Mouse (Mus musculus) hindbrain, embryonic 10.5 days (tissue): ENCODE data around the gene Per2. TPM values are rescaled to one million over a fixed set of nuclear protein-coding genes. Genes with fewer than 3 reads are reported as not detected.
"Not testable (repeated sequence)": the region's sequence is repeated elsewhere in the genome, so short reads cannot be mapped to it uniquely, and the experiment has no call there.

Experiments used
- DNase-seq: peaks from one replicate; pipeline ENCODE4 v3.0.0-alpha.2; 2017; ENCODE audit warnings: low spot score
- H3K27ac ChIP-seq: fragments of 300-500 bp; sonication (generic); 2 replicates; pipeline ENCODE4 v1.5.1; 2016; ENCODE audit warnings: mild to moderate bottlenecking, moderate library complexity
- H3K27me3 ChIP-seq: fragments of 300-500 bp; sonication (generic); 2 replicates; pipeline ENCODE4 v1.6.1; 2016; ENCODE audit warnings: mild to moderate bottlenecking; ENCODE audit not compliant: poor library complexity, insufficient read depth, severe bottlenecking
- H3K36me3 ChIP-seq: fragments of 300-500 bp; sonication (generic); 2 replicates; pipeline ENCODE4 v1.6.1; 2016; ENCODE audit warnings: mild to moderate bottlenecking, moderate library complexity
- H3K4me1 ChIP-seq: fragments of 300-500 bp; sonication (generic); replicated peaks from 2 replicates; pipeline ENCODE4 v1.6.1; 2016; ENCODE audit warnings: mild to moderate bottlenecking
- H3K4me3 ChIP-seq: fragments of 300-500 bp; sonication (generic); 2 replicates; pipeline ENCODE4 v1.5.1; 2016; ENCODE audit warnings: mild to moderate bottlenecking, moderate library complexity
- H3K9me3 ChIP-seq: fragments of 300-500 bp; sonication (generic); 2 replicates; pipeline ENCODE4 v1.6.1; 2016; ENCODE audit warnings: mild to moderate bottlenecking, moderate library complexity
- WGBS: fragments of 180-500 bp; shearing (Covaris S2); methylation state at CpG from one replicate; pipeline ENCODE4 v1.1.7; 2016; 5-methylcytosine and 5-hydroxymethylcytosine counted together
- polyA plus RNA-seq: library from polyadenylated mRNA; unstranded; fragments of >200 nt; fragmentation: Nextera tagmentation; extraction: Ambion mirVana; gene quantifications from 2 replicates; pipeline ENCODE4 v1.2.1, GENCODE M21; 2016

Gene Per2
- polyA plus RNA-seq, 1 experiment from 2014 or later, result 2.4 TPM

DNA sequence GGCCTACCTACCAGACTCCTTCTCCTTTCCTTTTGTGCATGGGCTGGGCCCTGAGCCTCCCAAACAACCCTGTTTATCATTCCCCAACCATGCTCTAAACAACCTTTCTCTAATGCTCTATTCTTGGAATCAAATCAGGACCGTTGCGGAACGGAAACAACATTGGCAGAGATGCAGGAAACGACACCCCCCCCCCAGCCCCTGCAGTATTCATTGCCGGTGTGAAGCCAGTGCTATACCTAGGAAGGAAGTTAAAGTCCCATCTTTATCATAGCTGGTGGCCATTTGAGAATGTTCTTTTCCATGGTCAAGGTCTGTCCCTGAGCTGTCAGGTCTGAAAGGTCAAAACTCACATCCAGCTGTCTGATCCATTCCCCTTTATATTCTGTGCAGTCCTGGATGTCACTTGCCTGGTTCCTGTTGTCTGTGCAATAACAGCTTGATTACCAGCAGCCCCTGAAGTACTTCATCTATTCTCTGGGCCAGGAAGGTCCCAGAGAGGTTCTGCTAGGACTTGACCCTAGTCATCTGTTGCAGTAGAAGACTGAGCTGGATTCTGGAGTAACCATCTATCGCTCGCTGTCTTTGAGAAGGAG, 23.6 kb upstream of the Per2 start:
- Histone ChIP-seq H3K27me3 (no peaks in the 10 kb centered on the region), H3K27ac (no peak overlapping the region), H3K4me1 (peaks cover 4% of the 10 kb centered on the region; the same call in 1 of the 2 replicates), H3K9me3 (no peaks in the 10 kb centered on the region), H3K36me3 (no peaks in the 10 kb centered on the region), H3K4me3 (no peak overlapping the region)
- 89% methylated on average over 7 of the region's 7 CpGs for WGBS
- no peak for DNase-seq

DNA sequence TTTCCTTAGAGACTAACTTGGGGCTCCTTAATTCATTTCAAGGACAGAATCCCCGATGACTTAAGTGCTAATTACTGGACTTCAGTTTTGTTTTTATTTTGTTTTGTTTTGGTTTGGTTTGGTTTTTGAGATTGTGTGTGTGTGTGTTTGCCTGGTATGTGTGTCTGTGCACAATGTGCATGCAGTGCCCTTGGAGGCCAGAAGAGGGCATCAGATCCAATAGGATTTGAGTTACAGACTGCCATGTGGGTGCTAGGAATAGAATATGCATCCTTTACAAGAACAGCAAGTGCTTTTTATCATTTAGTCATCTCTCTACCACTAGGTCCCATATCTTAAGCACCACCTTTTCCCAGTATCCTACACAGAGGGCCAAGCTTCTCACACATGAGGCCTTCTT, 19.8 kb upstream of the Per2 start:
- Histone ChIP-seq H3K4me3 (no peak overlapping the region), H3K36me3 (no peaks in the 10 kb centered on the region), H3K4me1 (peaks cover 4% of the 10 kb centered on the region; the same call in 1 of the 2 replicates), H3K27me3 (no peaks in the 10 kb centered on the region), H3K27ac (no peak overlapping the region), H3K9me3 (no peaks in the 10 kb centered on the region)
- no peak for DNase-seq
- 90% methylated on average over 1 of the region's 1 CpGs for WGBS

DNA sequence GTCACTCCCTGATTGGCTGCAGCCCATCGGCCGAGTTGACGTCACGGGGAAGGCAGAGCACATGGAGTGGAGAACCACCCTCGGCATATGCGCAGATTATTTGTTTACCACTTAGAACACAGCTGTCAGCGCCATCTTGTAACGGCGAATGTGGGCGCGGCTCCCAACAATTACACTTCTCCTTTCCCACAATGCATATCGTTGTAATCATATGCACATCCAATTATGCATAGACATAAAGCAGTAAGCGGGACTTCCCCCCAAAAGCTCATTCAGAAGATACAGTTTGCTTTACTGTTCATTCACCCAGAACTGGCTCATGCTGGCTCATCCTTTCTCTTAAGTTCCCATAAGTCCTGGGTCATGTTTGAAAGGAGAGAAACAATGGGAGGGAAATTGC, 19.0 kb upstream of the Per2 start:
- H3K27ac ChIP-seq, H3K4me3 ChIP-seq, DNase-seq, H3K27me3 ChIP-seq, H3K4me1 ChIP-seq, H3K9me3 ChIP-seq, H3K36me3 ChIP-seq: not testable (repeated sequence)
- WGBS, result 94% methylated on average over 13 of the region's 13 CpGs

DNA sequence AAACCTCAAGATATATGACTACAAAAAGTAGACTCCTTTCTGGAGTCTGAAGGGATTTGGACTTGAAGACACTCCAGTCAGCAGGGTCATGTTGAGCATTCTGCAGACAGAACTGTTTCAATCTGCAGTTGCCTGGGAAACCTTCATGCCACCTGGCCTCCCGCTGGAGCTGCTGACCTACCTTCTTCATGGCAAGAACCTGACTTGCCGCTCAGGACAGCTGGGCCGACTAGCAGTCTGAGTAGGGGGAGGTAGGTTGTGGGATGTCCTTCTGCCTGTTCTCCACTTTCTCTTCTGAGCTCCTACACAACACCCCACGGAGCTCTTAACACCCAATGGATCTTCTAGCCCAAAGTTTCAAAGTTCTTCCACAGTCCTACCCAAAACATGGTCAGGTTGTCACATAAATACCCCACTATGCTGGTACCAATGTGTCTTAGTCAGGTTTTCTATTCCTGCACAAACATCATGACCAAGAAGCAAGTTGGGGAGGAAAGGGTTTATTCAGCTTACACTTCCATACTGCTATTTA, 10.8 kb upstream of the Per2 start:
- DNase-seq, result no peak
- H3K27ac ChIP-seq, result no peak overlapping the region
- 81% methylated on average over 4 of the region's 4 CpGs for WGBS
- H3K4me1 ChIP-seq, result peaks cover 10% of the 10 kb centered on the region
- H3K4me3 ChIP-seq, result no peak overlapping the region
- H3K36me3 ChIP-seq, result no peaks in the 10 kb centered on the region
- no peaks in the 10 kb centered on the region for H3K27me3 ChIP-seq
- H3K9me3 ChIP-seq, result no peaks in the 10 kb centered on the region

DNA sequence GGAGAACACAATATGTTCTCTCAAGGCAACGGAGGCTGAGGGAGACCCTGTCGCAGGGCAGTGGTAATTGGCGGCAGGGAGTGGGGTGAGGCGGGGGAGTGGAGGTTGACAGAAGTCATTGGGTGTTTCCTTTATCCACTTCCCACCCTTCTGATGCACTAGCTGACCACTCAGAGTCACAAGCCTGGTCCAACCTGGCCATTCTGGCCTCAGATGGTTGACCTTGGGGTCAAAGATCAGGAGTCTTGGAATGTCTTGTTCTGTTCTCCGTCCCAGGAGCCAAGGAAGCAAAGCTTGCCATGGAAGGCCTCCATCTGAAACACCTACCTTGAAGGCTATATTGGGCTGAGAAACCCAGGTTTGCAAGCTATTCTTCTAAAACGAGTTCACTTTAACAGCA, 7.1 kb upstream of the Per2 start:
- 87% methylated on average over 6 of the region's 6 CpGs for WGBS

DNA sequence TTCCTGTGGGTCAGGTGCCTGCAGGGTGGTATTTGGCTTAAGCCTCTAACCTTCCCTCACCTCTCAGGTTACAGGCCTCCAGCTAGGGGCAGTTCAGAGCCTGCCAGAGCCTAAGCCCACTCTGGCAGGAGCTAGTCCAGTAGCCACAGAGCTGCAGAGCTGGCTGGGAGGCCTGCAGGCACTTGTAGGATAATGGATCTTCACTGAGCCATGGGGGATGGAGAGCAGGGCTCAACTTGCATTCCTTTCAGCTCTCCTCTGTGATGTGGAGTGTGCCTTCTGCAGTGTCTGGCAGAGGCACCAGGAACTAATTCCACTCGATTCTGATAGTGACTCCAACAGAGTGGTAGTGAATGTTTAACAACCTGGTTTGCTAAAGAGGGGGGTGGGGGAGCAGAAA, 6.1 kb upstream of the Per2 start:
- WGBS, result 11% methylated on average over 1 of the region's 1 CpGs
- Histone ChIP-seq H3K9me3 (no peaks in the 10 kb centered on the region), H3K4me1 (peaks cover 15% of the 10 kb centered on the region), H3K4me3 (no peak overlapping the region), H3K27ac (no peak overlapping the region), H3K36me3 (no peaks in the 10 kb centered on the region), H3K27me3 (no peaks in the 10 kb centered on the region; the same call in 1 of the 2 replicates)
- DNase-seq, result no peak

More for the DNA sequence above, 7.1 kb upstream of the Per2 start:
- no peaks in the 10 kb centered on the region for H3K27me3 ChIP-seq
- DNase-seq, result no peak
- no peaks in the 10 kb centered on the region for H3K36me3 ChIP-seq
- peaks cover 10% of the 10 kb centered on the region for H3K4me1 ChIP-seq
- no peak overlapping the region for H3K4me3 ChIP-seq
- no peaks in the 10 kb centered on the region for H3K9me3 ChIP-seq
- H3K27ac ChIP-seq, result no peak overlapping the region

DNA sequence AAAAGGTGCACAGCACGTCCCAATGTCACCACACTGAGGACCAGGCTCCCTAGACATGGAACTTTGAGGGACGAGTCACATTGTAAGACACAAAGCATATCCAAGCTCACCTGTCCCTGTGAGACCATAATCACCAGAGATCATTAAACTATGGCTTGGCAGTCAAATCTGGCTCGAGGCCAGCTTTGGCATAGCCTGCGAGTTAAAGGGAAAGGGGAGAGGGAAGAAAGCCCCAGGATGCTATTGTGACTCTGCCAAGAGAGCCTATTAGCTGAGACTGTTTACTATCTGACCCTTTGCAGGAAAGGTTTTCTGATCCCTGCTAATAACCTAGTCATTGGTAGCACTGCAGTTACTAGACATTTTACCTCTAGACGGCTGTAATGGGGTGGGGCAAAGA, 5.3 kb upstream of the Per2 start:
- Histone ChIP-seq H3K9me3 (no peaks in the 10 kb centered on the region), H3K4me3 (no peak overlapping the region), H3K4me1 (peaks cover 22% of the 10 kb centered on the region), H3K36me3 (no peaks in the 10 kb centered on the region), H3K27me3 (no peaks in the 10 kb centered on the region; the same call in 1 of the 2 replicates), H3K27ac (no peak overlapping the region)
- 72% methylated on average over 5 of the region's 5 CpGs for WGBS
- no peak for DNase-seq

DNA sequence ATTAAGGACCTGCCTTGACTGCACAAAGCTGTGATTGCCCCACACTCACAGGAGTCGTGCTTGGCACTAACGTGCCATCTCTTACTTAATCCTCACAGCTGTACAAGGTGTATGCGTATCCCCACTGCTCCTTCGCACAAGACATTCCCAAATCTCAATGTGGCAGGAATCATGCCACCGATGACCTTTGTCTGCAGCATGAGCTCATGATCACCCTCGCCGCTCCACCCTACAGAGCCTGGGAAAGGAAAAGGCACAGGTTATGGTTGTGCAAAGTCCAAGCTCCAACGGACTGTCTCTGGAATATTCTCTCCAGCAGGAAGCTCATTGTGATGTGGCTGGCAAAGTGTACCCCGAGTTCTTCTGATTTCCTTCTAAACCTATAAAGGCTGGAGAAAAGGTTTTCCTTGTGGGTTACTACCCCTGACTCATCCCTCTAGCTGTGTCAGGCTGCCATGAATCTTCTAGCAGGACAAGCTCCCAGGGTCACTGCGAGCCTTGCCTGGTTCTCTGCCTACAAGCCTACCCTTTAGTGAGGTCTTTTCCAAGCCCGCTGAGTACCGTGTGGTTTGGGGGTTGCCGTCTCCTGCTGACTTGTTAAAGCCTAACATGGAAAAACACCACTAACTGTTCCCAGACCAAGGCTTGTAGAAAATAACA, 4.3 kb upstream of the Per2 start:
- H3K4me3 ChIP-seq, result no peak overlapping the region
- H3K27me3 ChIP-seq, result peaks cover 5% of the 10 kb centered on the region
- no peak for DNase-seq
- no peaks in the 10 kb centered on the region for H3K9me3 ChIP-seq
- peaks cover 30% of the 10 kb centered on the region for H3K4me1 ChIP-seq
- no peak overlapping the region for H3K27ac ChIP-seq
- 87% methylated on average over 13 of the region's 13 CpGs for WGBS
- H3K36me3 ChIP-seq, result no peaks in the 10 kb centered on the region

DNA sequence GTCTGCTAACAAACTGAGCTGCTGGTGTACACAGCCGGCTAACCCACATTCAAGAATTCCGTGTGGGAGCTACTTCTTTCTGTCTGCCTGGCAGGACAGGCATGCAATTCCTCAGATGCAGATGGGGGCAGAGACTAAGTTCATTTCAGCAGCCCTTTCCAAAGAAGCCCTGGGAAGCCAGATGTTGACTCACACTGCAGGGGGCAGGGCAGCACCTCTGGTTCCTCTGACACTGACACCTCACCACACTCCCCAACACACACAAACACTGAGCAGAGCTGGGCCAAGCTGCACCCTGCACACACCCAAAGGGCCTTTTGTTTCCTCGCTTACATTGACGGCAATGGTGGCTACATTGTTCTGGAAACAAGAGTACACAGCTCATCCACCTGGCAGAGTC, 1.4 kb upstream of the Per2 start:
- Histone ChIP-seq H3K4me3 (no peak overlapping the region), H3K4me1 (peaks cover 52% of the 10 kb centered on the region), H3K9me3 (no peaks in the 10 kb centered on the region), H3K27ac (no peak overlapping the region), H3K36me3 (no peaks in the 10 kb centered on the region), H3K27me3 (peaks cover 20% of the 10 kb centered on the region)
- no peak for DNase-seq
- 30% methylated on average over 4 of the region's 4 CpGs for WGBS

DNA sequence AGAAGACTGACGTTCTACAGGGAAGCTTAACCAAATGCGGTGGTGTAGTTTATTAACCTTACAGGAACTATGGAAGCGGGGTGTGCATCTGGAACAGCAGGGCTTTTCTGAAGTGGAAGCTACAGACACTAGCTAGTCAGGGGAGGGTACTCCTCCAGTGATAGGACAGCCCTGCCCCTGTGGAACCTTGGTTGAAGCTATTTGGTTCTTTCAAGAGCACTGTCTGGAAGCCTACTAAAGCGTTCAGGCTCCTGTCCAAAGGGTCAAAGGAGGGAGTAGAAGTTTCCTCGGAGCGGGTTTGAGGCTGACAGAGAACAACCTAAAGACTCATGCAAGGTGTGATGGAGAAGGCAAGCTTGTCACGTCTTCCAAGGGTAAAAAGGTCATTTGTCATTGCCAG, 945 bp upstream of the Per2 start:
- Histone ChIP-seq H3K27ac (peak overlapping the region; percentile 82), H3K4me1 (peaks cover 54% of the 10 kb centered on the region), H3K9me3 (no peaks in the 10 kb centered on the region), H3K4me3 (peak overlapping the region; percentile 78), H3K36me3 (no peaks in the 10 kb centered on the region), H3K27me3 (peaks cover 20% of the 10 kb centered on the region)
- WGBS, result 45% methylated on average over 7 of the region's 7 CpGs
- DNase-seq, result no peak

DNA sequence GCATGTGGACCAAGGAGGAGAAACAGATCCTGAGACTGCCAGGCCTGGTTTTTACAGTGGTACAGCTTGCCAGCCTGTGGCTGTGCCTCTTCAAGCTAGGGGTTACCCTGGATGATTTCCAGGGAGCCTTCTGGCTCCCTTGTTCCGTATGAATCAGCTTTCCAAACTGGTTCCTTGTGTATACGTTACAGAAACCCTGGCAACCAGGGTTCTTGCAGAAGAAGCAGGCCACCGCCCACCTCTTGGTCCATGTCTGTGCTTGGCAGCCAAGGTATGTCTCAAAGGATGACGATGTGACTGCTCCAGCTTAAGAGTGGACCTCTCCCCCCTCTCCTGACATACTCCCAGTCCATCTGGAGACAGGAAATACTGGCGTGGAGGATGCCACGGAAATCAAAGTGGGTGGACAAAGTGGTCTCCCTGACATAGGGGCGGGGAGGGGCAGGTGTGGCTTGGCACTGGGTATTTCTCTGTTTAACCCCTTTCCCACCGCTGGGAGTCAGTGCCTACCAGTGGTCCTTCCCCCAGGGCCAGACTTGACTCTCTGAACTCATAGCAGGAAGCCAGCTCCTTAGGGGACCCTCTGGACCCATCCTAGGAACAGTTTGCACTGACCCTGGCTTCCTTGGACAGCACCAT, 782 bp downstream of the Per2 start:
- no peak for DNase-seq
- WGBS, result 30% methylated on average over 8 of the region's 8 CpGs
- Histone ChIP-seq H3K9me3 (no peaks in the 10 kb centered on the region), H3K36me3 (no peaks in the 10 kb centered on the region), H3K27me3 (peaks cover 20% of the 10 kb centered on the region), H3K4me3 (peak overlapping the region; percentile 78), H3K4me1 (peaks cover 68% of the 10 kb centered on the region), H3K27ac (peak overlapping the region; percentile 81)

DNA sequence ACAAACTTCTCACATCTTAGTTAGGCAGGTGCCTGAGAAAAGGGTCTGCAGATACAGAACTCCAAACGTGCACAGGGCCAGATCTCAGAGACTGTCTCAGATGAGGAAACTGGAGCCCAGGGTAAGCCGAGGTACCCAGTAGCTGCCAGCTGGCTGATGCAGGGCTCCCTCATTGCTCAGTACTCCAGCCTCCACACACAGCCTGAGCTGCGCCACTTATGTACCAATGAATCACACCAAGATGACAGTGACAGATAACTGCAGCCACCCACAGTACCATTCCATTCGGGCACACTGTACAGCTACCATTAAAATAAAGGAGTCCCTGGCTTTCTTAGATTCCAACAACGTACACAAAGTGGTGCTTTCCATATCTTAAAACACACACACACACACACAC, 1.4 kb downstream of the Per2 start:
- Histone ChIP-seq H3K4me3 (no peak overlapping the region), H3K27me3 (peaks cover 20% of the 10 kb centered on the region), H3K27ac (no peak overlapping the region), H3K36me3 (no peaks in the 10 kb centered on the region), H3K4me1 (peaks cover 68% of the 10 kb centered on the region), H3K9me3 (no peaks in the 10 kb centered on the region)
- 78% methylated on average over 5 of the region's 5 CpGs for WGBS
- DNase-seq, result no peak

DNA sequence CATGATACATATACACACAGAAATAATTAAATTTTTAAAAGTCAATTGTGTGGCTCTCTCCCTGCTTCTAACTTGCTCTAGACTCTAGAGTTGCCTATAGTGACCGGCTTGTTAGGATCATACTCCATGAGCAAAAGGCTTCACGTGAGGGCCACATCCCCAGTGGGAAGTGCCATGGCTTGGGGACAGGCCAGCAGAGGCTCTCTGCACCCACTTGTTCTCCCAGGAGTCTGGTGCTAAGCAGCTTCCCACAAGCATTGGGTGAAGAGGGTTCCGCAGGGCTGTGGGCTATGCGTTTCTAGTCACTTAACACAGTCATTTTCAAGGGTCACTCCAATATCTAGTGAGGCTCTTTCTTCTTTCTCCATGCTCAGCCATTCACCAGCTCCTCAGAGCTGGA, 2.0 kb downstream of the Per2 start:
- H3K4me1 ChIP-seq, result peaks cover 72% of the 10 kb centered on the region
- WGBS, result 88% methylated on average over 4 of the region's 4 CpGs

More for the DNA sequence above, 2.0 kb downstream of the Per2 start:
- H3K36me3 ChIP-seq, result no peaks in the 10 kb centered on the region
- H3K4me3 ChIP-seq, result no peak overlapping the region
- peaks cover 20% of the 10 kb centered on the region for H3K27me3 ChIP-seq
- no peaks in the 10 kb centered on the region for H3K9me3 ChIP-seq
- DNase-seq, result no peak
- H3K27ac ChIP-seq, result no peak overlapping the region
